Mouse (Mus musculus) induced T-regulatory cell, adult 2 months (primary cell): Measurements from ENCODE around the gene Olfr718-ps1.

Experiments used
- DNase-seq: peaks from one replicate; pipeline ENCODE4 v3.0.0-alpha.2; 2012; ENCODE audit warnings: low read depth

The Olfr718-ps1 gene

GRCm38 (mm10) chr5:143127837-143128236, 19.5 kb downstream of the Olfr718-ps1 start:
- DNase-seq, result no peak

GRCm38 (mm10) chr5:143126908-143127307, 20.5 kb downstream of the Olfr718-ps1 start:
- no peak for DNase-seq

- DNase-seq, result no peak
Measured at GRCm38 (mm10) chr5:143126089-143126488, 21.3 kb downstream of the Olfr718-ps1 start.

- no peak for DNase-seq
Measured at GRCm38 (mm10) chr5:143125601-143126000, 21.8 kb downstream of the Olfr718-ps1 start.

- no peak for DNase-seq
Measured at GRCm38 (mm10) chr5:143124805-143125378, 22.5 kb downstream of the Olfr718-ps1 start.

- no peak for DNase-seq
Measured at GRCm38 (mm10) chr5:143122673-143123072, 24.7 kb downstream of the Olfr718-ps1 start.

GRCm38 (mm10) chr5:143122125-143122524, 25.3 kb downstream of the Olfr718-ps1 start:
- no peak for DNase-seq

- DNase-seq, result peak; percentile 93
Measured at GRCm38 (mm10) chr5:143112281-143113246, 34.8 kb downstream of the Olfr718-ps1 start, which contains the start of gene Rnf216. Rnf216 (minus strand) TSS chr5:143112994.

GRCm38 (mm10) chr5:143106842-143107241, 40.5 kb downstream of the Olfr718-ps1 start:
- no peak for DNase-seq

GRCm38 (mm10) chr5:143103231-143103630, 44.1 kb downstream of the Olfr718-ps1 start:
- DNase-seq, result no peak

GRCm38 (mm10) chr5:143101626-143102025, 45.8 kb downstream of the Olfr718-ps1 start:
- DNase-seq, result no peak

GRCm38 (mm10) chr5:143095256-143095655, 52.1 kb downstream of the Olfr718-ps1 start:
- DNase-seq, result no peak

GRCm38 (mm10) chr5:143092891-143093290, 54.5 kb downstream of the Olfr718-ps1 start:
- DNase-seq, result no peak

GRCm38 (mm10) chr5:143084898-143085297, 62.5 kb downstream of the Olfr718-ps1 start:
- peak; percentile 60 for DNase-seq
